Mouse (Mus musculus) retina, postnatal 1 day (tissue): Measurements from ENCODE around the gene Dgcr8.
A peak's percentile ranks its signal among the peaks of the same experiment; 100 is the strongest.

Experiments
- DNase-seq: peaks from one replicate; pipeline ENCODE4 v3.0.0-alpha.2; 2012

Gene Dgcr8

DNA sequence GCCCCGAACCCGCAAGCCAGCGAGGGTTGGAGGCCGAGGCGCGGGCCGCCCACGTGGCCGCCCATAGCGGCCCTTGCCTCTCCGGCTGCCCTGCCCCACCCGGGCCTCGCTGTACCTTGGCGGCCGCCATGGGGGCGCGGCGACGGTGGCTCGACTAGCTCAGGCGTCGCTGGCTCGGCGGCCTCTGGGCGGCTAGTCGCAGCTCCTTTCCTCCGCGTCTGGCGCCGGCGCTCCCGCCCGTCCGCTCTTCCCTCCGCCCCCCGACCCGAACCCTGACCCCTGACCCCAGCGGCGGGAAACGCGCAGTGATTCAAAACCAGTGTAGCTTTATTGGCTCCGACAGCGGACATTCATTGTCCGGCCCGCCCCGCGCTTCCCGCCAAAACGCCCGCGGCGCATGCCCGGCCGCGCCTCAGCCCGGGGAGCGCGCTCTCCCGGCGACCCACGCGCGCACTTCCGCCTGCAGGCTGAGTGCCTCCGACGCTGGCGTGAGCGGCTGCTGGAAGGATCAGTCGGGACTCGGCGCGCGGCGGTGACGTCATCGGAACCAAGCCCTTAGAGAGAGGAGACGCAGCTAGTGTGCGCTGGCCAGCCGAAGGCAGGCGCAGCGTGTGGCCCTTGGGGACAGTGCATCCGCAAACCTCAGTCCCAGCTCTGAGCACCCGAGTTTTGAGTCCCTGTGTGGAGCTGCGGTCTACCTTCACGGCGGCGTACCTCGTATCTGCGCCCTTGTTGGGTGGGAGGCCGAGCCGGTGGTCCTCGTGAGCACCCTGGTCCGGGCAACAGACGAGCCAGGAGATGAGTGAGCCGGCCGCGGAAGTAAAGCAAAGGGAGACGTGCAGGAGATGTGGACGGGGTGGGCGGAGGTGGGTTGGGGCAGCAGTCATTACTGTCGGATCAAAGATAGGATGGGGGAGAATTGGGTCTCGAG, 40.3 kb downstream of the Dgcr8 start, which contains the start of the genes Trmt2a and Ranbp1:
Gene Trmt2a (plus strand): TSS at position 247 of the 931 bp plus-strand sequence.
Gene Ranbp1 (minus strand): TSS at position 300 of the 931 bp plus-strand sequence.
- DNase-seq = peak; percentile 99

DNA sequence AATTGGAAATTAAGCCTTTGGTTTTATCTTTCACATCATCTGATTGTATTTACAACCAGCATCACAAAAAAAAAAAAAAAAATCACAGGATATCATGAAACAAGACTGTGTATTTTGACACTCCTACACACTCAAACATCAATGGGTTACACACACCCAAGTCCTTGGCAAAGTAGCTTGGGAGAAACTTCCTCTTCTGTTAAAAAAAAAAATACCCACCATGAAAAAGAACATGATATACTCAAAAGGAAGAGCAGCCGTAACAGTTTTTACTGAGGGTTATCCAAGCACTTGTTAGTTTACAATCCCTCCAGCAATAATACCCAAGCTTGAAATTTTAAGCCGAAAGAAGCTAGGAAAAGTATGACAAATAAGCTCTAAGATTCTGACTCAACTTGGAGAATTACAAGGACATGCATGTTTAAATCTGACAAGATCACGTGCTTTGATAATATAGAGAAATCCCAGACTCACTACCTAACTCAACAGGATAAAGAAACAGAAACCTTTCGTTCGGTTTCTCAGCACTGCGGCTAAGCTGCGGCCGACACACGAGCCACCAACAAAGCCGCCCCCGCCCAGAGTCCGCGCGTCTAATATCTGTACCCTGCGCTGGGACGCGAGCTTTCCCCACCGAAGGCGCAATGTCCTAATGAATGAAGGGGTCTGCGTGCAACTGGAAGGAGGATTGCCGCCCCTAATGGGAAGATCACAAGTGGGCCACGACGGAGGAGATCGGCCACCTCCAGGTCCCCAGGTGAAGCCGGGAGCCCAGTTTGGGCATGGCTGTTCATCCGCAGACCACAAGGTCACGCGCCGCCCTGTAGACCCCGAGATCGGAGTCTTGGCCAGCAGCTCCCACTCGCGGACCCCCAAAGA, 41.3 kb downstream of the Dgcr8 start:
- DNase-seq = no peak

DNA sequence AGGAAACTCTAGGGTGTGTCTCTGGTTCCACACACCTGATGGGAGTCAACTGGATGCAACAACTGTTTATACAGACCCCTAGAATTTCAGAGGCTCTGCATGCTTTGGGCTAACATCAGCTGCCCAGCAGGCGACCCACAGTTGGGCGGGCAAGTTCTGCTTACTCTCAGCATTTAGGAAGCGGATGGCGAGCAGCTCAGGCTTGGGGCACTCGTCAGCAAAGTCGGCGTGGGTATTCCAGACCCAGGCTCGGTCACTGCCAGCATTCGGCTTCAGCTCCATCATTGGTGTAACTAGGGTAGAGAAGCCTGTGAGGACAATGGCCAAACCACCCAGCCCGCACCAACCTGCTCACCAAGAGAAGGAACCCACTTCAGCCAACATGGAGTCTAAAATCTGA, 47.5 kb downstream of the Dgcr8 start:
- no peak for DNase-seq

- no peak for DNase-seq
Observed at GRCm38 (mm10) chr16:18236676-18237501, 52.2 kb downstream of the Dgcr8 start.

- DNase-seq = peak; percentile 79
Observed at GRCm38 (mm10) chr16:18235389-18236065, 53.5 kb downstream of the Dgcr8 start.

GRCm38 (mm10) chr16:18234671-18235388, 54.2 kb downstream of the Dgcr8 start, which contains the start of gene Zdhhc8:
Gene Zdhhc8 (minus strand): TSS chr16:18235136.
- peak; percentile 80 for DNase-seq

- DNase-seq = no peak
Observed at GRCm38 (mm10) chr16:18233919-18234670, 55.0 kb downstream of the Dgcr8 start.

DNA sequence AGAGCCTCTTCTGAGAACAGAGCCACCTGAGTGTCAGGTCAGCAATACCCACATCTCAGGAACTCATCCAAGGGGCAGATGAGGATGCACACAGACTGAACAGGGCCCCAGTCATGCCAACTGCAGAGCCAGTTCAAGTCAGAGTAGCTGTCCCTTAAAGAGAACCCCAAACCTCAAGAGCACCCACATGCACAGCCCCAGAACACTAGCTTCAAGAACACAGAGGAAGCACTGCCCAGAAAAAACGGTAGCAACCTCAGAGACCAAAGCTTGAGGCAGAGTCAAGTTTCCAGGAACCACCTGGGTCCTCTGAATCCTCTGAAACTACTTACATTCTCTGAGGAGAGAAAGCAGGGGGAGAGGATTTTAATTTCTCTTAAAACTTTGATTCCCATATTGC, 55.6 kb downstream of the Dgcr8 start:
- DNase-seq = no peak

- no peak for DNase-seq
Observed at GRCm38 (mm10) chr16:18231451-18231850, 57.6 kb downstream of the Dgcr8 start.

- no peak for DNase-seq
Observed at GRCm38 (mm10) chr16:18231047-18231446, 58.0 kb downstream of the Dgcr8 start.

DNA sequence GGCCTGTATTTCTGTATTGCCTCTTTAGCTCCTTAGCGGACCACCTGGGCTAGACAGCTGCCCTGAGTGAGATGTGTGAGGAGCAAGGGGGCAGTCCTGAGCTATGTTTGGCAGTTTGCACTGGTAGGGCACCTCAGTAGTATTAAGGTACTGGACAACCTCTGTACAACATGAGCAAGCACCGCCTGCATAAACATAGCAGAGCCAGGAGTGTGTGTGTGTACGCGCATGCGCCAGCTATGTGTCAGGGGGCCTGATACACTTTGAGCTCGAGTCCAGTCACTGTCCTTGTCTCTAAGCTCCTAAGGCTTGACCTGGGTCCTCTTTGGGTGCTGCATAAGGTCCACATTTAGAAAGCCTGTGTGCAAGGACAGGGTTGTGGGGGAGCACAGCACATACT, 58.4 kb downstream of the Dgcr8 start:
- DNase-seq = no peak

DNA sequence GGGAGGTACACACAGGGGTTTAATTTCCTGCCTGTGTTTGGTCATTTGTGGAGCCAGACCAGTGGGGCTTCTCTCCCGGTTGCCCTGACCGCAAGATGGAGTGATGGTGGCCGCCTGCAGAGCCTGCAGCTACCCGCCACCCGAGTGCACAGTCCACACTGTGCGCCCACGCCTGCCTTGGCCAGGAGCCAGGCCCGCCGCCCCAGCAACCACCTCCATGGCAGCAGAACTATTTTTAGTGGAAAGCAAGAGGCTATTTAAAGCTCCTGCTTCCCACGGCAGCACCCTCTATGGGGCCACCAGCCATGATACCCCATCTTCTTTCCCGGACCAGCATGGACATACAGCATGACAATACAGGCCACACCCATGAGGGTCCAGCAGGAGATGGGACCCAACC, 59.4 kb downstream of the Dgcr8 start:
- DNase-seq = no peak

GRCm38 (mm10) chr16:18228856-18229255, 60.2 kb downstream of the Dgcr8 start:
- DNase-seq = no peak

- no peak for DNase-seq
Observed at GRCm38 (mm10) chr16:18227897-18228422, 61.1 kb downstream of the Dgcr8 start.

DNA sequence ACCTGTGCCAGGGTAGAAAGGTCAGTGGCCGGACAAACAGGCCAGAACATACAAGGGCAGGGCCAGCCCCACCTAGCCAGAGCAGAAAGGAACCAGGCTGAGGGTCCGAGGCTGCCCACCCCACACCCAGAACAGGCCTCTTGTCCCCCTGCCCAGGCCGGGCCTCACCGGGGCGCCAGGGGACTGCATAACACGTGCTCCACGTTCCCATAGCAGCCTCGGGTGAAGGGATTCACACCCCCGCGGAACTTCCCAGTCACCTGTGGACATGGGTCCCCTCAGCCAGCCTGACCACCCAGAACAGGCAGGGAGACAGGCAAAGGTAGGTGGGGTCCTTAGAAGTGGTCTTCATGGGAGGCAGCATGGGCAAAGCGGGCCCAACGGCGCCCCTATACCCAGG, 61.9 kb downstream of the Dgcr8 start:
- no peak for DNase-seq

- no peak for DNase-seq
Observed at GRCm38 (mm10) chr16:18222188-18222587, 66.9 kb downstream of the Dgcr8 start.

DNA sequence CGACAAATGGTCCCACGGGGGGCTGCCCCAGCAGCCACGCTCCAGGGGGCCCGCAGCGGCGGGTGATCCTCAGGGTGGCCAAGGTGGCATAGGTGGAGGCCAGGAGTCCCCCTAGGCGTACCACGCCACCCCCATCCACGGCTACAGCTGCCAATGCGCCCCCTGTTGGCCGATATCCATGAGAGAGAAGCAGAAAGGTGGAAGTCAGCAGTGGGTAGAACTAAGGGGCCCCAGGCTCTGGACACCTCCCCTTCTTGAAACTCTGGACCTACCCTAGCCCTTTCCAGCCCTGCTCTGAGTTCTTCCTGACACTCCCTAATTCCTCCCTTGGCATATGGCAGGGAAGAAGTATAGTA, 67.5 kb downstream of the Dgcr8 start:
- DNase-seq = no peak

- DNase-seq = no peak
Observed at GRCm38 (mm10) chr16:18220856-18221542, 68.0 kb downstream of the Dgcr8 start.

DNA sequence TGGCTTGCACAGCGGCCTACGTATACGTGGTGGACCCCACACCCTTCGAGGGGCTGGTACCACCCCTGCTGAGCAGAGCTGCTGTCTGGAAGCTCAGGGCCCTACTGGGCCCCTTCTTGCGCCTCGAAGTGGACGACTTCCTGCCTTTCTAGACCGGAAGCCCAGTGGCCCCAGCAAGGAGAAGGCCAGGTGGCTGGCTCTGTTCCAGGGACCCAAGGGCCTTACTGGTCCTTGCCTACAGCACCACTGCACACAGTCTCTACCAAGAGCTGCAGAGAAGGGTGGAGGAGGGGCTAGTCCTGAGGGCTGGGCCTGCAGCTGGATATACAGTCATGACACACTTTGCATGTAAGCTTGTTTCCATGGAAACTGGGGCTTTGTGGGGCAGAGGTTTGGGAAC, 69.0 kb downstream of the Dgcr8 start:
- DNase-seq = peak; percentile 43

GRCm38 (mm10) chr16:18218580-18218996, 70.5 kb downstream of the Dgcr8 start:
- DNase-seq = no peak
